Mouse (Mus musculus): ENCODE data around the gene Pmpcb. TPM values are rescaled to one million over a fixed set of nuclear protein-coding genes. Genes with fewer than 3 reads are reported as not detected.
"Not testable (repeated sequence)": the region's sequence is repeated elsewhere in the genome, so short reads cannot be mapped to it uniquely, and the experiment has no call there.

Gene Pmpcb
- polyA plus RNA-seq, 1 experiment from 2014 or later = 106 TPM

DNA sequence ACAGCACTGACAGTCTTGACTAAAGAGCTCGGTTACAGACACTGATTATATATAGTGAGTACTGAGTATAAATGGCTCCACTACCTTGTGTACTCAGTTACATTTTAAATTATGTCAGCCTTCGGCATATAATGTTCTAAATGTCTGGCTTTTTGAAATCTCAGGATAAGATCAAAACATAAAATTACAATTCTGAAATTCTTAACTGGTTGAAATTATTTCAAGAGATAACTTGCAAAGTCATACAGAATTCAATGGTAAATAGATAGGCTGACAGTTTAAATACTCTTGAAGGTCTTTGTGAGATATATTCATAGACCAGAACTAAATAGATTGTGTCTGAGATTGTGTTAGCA, 35.0 kb upstream of the Pmpcb start:
- H3K4me2 ChIP-seq = peak overlapping the region; percentile 61
- H3K9ac ChIP-seq (ENCODE audit: low read length) = peak overlapping the region; percentile 88
- peak overlapping the region; percentile 57 for H3K4me3 ChIP-seq (ENCODE audit: low read depth, low read length)
- H3K4me1 ChIP-seq (ENCODE audit: control insufficient read depth, insufficient read depth, low read length) = no peaks in the 10 kb centered on the region; the same call in 1 of the 2 replicates
- H3K36me3 ChIP-seq (ENCODE audit: control insufficient read depth, insufficient read depth, low read length) = no peaks in the 10 kb centered on the region
- 55% methylated on average over 2 of the region's 2 CpGs for WGBS
- DNase-seq (ENCODE audit: low spot score, missing footprints) (no peak), ATAC-seq (ENCODE audit: low FRiP score) (no peak)
- no peaks in the 10 kb centered on the region for H3K27me3 ChIP-seq (ENCODE audit: control insufficient read depth, insufficient read depth, low read length)
- H3K27ac ChIP-seq (ENCODE audit: low read depth, low read length) = peak overlapping the region; percentile 97
- no peaks in the 10 kb centered on the region for H3K9me3 ChIP-seq (ENCODE audit: control insufficient read depth, low read length)

GRCm38 (mm10) chr5:21702873-21703475, 34.0 kb upstream of the Pmpcb start:
- Histone ChIP-seq H3K9ac (ENCODE audit: low read length) (no peak overlapping the region), H3K4me1 (ENCODE audit: control insufficient read depth, insufficient read depth, low read length) (no peaks in the 10 kb centered on the region), H3K36me3 (ENCODE audit: control insufficient read depth, insufficient read depth, low read length) (no peaks in the 10 kb centered on the region), H3K27ac (ENCODE audit: low read depth, low read length) (no peak overlapping the region), H3K27me3 (ENCODE audit: control insufficient read depth, insufficient read depth, low read length) (no peaks in the 10 kb centered on the region), H3K4me2 (no peak overlapping the region), H3K9me3 (ENCODE audit: control insufficient read depth, low read length) (no peaks in the 10 kb centered on the region), H3K4me3 (ENCODE audit: low read depth, low read length) (no peak overlapping the region)
- peak; percentile 28 for DNase-seq (ENCODE audit: low spot score, missing footprints)
- 79% methylated on average over 6 of the region's 6 CpGs for WGBS
- no peak for ATAC-seq (ENCODE audit: low FRiP score)

- Histone ChIP-seq H3K4me3 (ENCODE audit: low read depth, low read length) (no peak overlapping the region), H3K36me3 (ENCODE audit: control insufficient read depth, insufficient read depth, low read length) (no peaks in the 10 kb centered on the region), H3K27ac (ENCODE audit: low read depth, low read length) (no peak overlapping the region), H3K9ac (ENCODE audit: low read length) (no peak overlapping the region), H3K4me2 (no peak overlapping the region), H3K4me1 (ENCODE audit: control insufficient read depth, insufficient read depth, low read length) (no peaks in the 10 kb centered on the region), H3K27me3 (ENCODE audit: control insufficient read depth, insufficient read depth, low read length) (no peaks in the 10 kb centered on the region), H3K9me3 (ENCODE audit: control insufficient read depth, low read length) (no peaks in the 10 kb centered on the region)
- WGBS = 88% methylated on average over 3 of the region's 3 CpGs
- DNase-seq (ENCODE audit: low spot score, missing footprints) (peak; percentile 19), ATAC-seq (ENCODE audit: low FRiP score) (no peak)
These were observed 33.2 kb upstream of the Pmpcb start for GRCm38 (mm10) chr5:21703708-21704107.

- Histone ChIP-seq H3K9me3 (ENCODE audit: control insufficient read depth, low read length) (no peaks in the 10 kb centered on the region), H3K4me3 (ENCODE audit: low read depth, low read length) (no peak overlapping the region), H3K9ac (ENCODE audit: low read length) (no peak overlapping the region), H3K36me3 (ENCODE audit: control insufficient read depth, insufficient read depth, low read length) (no peaks in the 10 kb centered on the region), H3K4me1 (ENCODE audit: control insufficient read depth, insufficient read depth, low read length) (no peaks in the 10 kb centered on the region), H3K27ac (ENCODE audit: low read depth, low read length) (no peak overlapping the region), H3K27me3 (ENCODE audit: control insufficient read depth, insufficient read depth, low read length) (no peaks in the 10 kb centered on the region), H3K4me2 (no peak overlapping the region)
- no peak for DNase-seq (ENCODE audit: low spot score, missing footprints)
- WGBS = 93% methylated on average over 4 of the region's 4 CpGs
- ATAC-seq (ENCODE audit: low FRiP score) = no peak
These were observed 30.4 kb upstream of the Pmpcb start for GRCm38 (mm10) chr5:21706546-21706945.

- H3K36me3 ChIP-seq (ENCODE audit: control insufficient read depth, insufficient read depth, low read length); H3K27ac ChIP-seq (ENCODE audit: low read depth, low read length); H3K4me1 ChIP-seq (ENCODE audit: control insufficient read depth, insufficient read depth, low read length); H3K4me3 ChIP-seq (ENCODE audit: low read depth, low read length); ATAC-seq (ENCODE audit: low FRiP score); H3K4me2 ChIP-seq; H3K9ac ChIP-seq (ENCODE audit: low read length); H3K27me3 ChIP-seq (ENCODE audit: control insufficient read depth, insufficient read depth, low read length); H3K9me3 ChIP-seq (ENCODE audit: control insufficient read depth, low read length): not testable (repeated sequence)
- 88% methylated on average over 8 of the region's 8 CpGs for WGBS
- DNase-seq (ENCODE audit: low spot score, missing footprints) = peak; percentile 61
These were observed 28.9 kb upstream of the Pmpcb start for GRCm38 (mm10) chr5:21708011-21708410.

- no peaks in the 10 kb centered on the region for H3K9me3 ChIP-seq (ENCODE audit: control insufficient read depth, low read length)
- H3K4me1 ChIP-seq (ENCODE audit: control insufficient read depth, insufficient read depth, low read length) = no peaks in the 10 kb centered on the region
- WGBS = 76% methylated on average over 13 of the region's 13 CpGs
- no peaks in the 10 kb centered on the region for H3K27me3 ChIP-seq (ENCODE audit: control insufficient read depth, insufficient read depth, low read length)
- no peak overlapping the region for H3K4me3 ChIP-seq (ENCODE audit: low read depth, low read length)
- no peak for ATAC-seq (ENCODE audit: low FRiP score)
- H3K9ac ChIP-seq (ENCODE audit: low read length) = no peak overlapping the region
- H3K4me2 ChIP-seq = no peak overlapping the region
- H3K36me3 ChIP-seq (ENCODE audit: control insufficient read depth, insufficient read depth, low read length) = no peaks in the 10 kb centered on the region
- H3K27ac ChIP-seq (ENCODE audit: low read depth, low read length) = no peak overlapping the region
- DNase-seq (ENCODE audit: low spot score, missing footprints) = peak; percentile 41
These were observed 24.7 kb upstream of the Pmpcb start for GRCm38 (mm10) chr5:21712127-21712715.

DNA sequence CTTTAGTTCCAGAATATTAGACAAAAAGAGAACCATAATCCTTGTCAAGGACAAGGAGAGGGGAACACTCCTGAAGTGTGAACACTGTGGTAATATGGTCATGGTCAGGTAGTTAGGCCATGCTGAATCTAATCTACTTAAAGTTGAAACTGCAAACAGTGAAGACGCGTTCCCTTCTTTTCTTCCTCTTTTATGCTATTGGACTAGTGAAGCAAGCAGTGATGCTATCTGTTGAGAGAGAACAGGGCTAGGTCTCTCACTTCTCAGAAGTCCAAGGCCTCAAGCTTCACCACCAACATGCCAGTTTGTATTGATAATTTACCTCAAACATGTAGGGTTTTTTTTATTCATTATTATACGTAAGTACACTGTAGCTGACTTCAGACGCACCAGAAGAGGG, 22.5 kb upstream of the Pmpcb start:
- Histone ChIP-seq H3K4me1 (ENCODE audit: control insufficient read depth, insufficient read depth, low read length) (no peaks in the 10 kb centered on the region), H3K27ac (ENCODE audit: low read depth, low read length) (no peak overlapping the region), H3K4me2 (no peak overlapping the region), H3K9ac (ENCODE audit: low read length) (no peak overlapping the region), H3K4me3 (ENCODE audit: low read depth, low read length) (no peak overlapping the region), H3K36me3 (ENCODE audit: control insufficient read depth, insufficient read depth, low read length) (no peaks in the 10 kb centered on the region), H3K27me3 (ENCODE audit: control insufficient read depth, insufficient read depth, low read length) (no peaks in the 10 kb centered on the region), H3K9me3 (ENCODE audit: control insufficient read depth, low read length) (no peaks in the 10 kb centered on the region)
- 95% methylated on average over 4 of the region's 4 CpGs for WGBS
- peak; percentile 23 for DNase-seq (ENCODE audit: low spot score, missing footprints)
- ATAC-seq (ENCODE audit: low FRiP score) = no peak

DNA sequence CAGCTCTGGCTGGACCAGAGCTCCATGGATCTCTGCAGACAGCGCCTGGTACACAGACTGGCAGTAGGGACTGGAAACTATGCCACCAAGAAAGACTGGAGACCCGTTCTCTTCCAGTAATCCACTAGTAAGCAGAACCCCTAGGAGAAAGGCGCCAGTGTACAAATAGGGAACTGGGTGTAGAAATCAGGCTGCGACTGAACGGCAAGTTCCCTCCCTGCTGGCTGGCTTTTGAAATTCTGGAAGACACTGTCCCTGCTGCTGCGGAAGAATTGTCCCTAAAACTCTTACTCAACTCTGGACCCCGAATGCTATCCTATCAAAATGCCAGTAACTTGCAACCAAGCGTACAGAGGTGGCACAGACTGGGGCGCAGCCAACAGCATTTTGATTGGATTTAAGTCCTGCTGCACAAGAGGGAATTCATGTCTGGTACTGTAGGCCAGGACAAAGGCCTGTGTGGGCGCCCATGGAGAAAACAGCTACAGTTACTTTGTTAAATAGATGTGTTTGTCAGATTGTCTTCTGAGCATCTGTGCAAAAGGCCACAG, 19.7 kb upstream of the Pmpcb start:
- no peak overlapping the region for H3K9ac ChIP-seq (ENCODE audit: low read length)
- no peak overlapping the region for H3K27ac ChIP-seq (ENCODE audit: low read depth, low read length)
- no peak overlapping the region for H3K4me2 ChIP-seq
- DNase-seq (ENCODE audit: low spot score, missing footprints) (peak; percentile 79), ATAC-seq (ENCODE audit: low FRiP score) (no peak)
- H3K9me3 ChIP-seq (ENCODE audit: control insufficient read depth, low read length) = no peaks in the 10 kb centered on the region
- H3K36me3 ChIP-seq (ENCODE audit: control insufficient read depth, insufficient read depth, low read length) = no peaks in the 10 kb centered on the region
- WGBS = 90% methylated on average over 10 of the region's 10 CpGs
- no peaks in the 10 kb centered on the region for H3K27me3 ChIP-seq (ENCODE audit: control insufficient read depth, insufficient read depth, low read length)
- no peaks in the 10 kb centered on the region for H3K4me1 ChIP-seq (ENCODE audit: control insufficient read depth, insufficient read depth, low read length)
- H3K4me3 ChIP-seq (ENCODE audit: low read depth, low read length) = no peak overlapping the region

DNA sequence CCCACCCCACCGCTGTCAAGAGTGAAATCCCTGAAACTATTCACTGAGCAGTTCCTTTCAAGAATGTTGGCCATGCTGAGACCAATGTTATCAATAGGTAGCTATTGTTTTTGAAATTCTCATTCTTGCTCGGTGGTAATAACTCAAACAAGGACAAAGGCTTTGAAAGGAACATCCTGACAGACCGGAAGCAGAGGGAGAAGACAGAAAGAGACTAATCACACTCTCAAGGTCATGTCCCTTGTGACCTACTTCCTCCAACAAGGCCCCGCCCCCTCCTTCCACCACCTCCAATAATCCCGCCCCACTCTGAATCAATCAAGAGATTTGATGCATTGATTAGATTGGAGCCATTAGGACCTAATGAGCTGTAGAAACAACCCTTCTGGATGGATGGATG, 18.4 kb upstream of the Pmpcb start:
- H3K4me3 ChIP-seq (ENCODE audit: low read depth, low read length) = no peak overlapping the region
- H3K4me1 ChIP-seq (ENCODE audit: control insufficient read depth, insufficient read depth, low read length) = no peaks in the 10 kb centered on the region
- H3K9me3 ChIP-seq (ENCODE audit: control insufficient read depth, low read length) = no peaks in the 10 kb centered on the region
- no peak overlapping the region for H3K27ac ChIP-seq (ENCODE audit: low read depth, low read length)
- no peak overlapping the region for H3K9ac ChIP-seq (ENCODE audit: low read length)
- 90% methylated on average over 5 of the region's 5 CpGs for WGBS
- H3K36me3 ChIP-seq (ENCODE audit: control insufficient read depth, insufficient read depth, low read length) = no peaks in the 10 kb centered on the region
- no peak for ATAC-seq (ENCODE audit: low FRiP score)
- DNase-seq (ENCODE audit: low spot score, missing footprints) = peak; percentile 51
- no peak overlapping the region for H3K4me2 ChIP-seq
- no peaks in the 10 kb centered on the region for H3K27me3 ChIP-seq (ENCODE audit: control insufficient read depth, insufficient read depth, low read length)

Data from midbrain, embryonic 11.5 days (tissue).